10 mouse cellular contexts compared by ENCODE assay signal in the genomic region with DNA sequence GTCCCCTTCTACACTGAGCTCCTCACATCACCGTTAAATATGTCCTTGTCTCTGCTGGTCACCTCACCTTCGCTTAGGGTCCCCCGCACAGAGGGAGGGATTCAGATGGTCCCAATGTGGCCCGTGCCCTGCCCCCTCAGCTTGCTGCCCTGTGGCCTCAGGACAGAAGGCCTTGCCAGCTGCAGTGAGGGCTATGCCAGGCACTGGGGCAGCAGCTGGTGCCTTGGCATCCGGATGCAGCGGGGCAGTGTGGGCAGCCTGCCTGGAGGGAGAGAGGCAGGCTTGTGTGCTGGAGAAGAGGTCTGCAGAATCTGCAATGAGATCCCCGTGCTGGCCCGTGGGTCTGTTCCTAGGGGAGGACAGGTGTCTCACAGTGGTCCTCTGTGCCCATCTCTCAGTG. TPM values are rescaled to one million over a fixed set of nuclear protein-coding genes. Genes with fewer than 3 reads are reported as not detected.
DNase-seq lines count a peak whose midpoint lies in the region; TF ChIP-seq lines count a peak whose summit lies in the region.
"Had no signal": no experiment of that assay in that cellular context is flagged by ENCODE, and none has a peak within 500 bp of the region (broad histone marks: within the 10 kb centered on the region; RNA-seq: fewer than 3 reads in every experiment).

No protein-coding gene starts in this region.

- peaks cover 61% of the 10 kb centered on the region for H3K4me1 ChIP-seq in olfactory bulb, adult 2 months (ENCODE audit: control insufficient read depth, insufficient read depth, low read length)

- no peak overlapping the region for H3K4me3 ChIP-seq in olfactory bulb, adult 2 months (ENCODE audit: insufficient read depth, low read depth, low read length)
- H3K4me3 ChIP-seq: heart, embryonic 15.5 days had no signal

- TF ChIP-seq POLR2A in olfactory bulb, adult 2 months (IDR thresholded peaks at IDR 0.05; ENCODE audit: insufficient read depth, low read depth, low read length) = no peak

- intact Hi-C loops in heart, postnatal 14 days (cut with DNase I) = loop anchor here (2.0 kb wide), 2 partner anchors 53 to 77 kb away; no protein-coding TSS in a partner anchor

- H3K27ac ChIP-seq in olfactory bulb, adult 2 months (ENCODE audit: insufficient read depth, low read depth, low read length) = peak overlapping the region; percentile 70
- H3K27ac ChIP-seq: heart, embryonic 15.5 days; macrophage had no signal

- 36% methylated on average over 8 of the region's 8 CpGs for WGBS in olfactory bulb, adult 2 months

- TF ChIP-seq CTCF in olfactory bulb, adult 2 months (IDR thresholded peaks at IDR 0.05; ENCODE audit: insufficient read depth, low read depth, low read length) = no peak

- DNase-seq in adrenal gland, postnatal 14 days = peak; percentile 44
- no peak for DNase-seq in adrenal gland, adult 18-20 months (ENCODE audit: low spot score in 2 of 2)
- peak; percentile 75 to 83 for DNase-seq in frontal cortex, postnatal 10 days (ENCODE audit: low spot score in 2 of 2)
- peak; percentile 91 for DNase-seq in layer of hippocampus, adult 9-11 months
- no peak for DNase-seq in lung, postnatal 36 days
- no peak for DNase-seq in heart, postnatal 14 days
- no peak for DNase-seq in heart, adult 9 months (ENCODE audit: low spot score in 2 of 2)

RNA-seq across cellular contexts. Expression of a gene that starts 34.8 kb away (rescaled TPM):
- total RNA-seq in adrenal gland, postnatal 14 days (2021) = 7.8 and 9.3 TPM in 2 replicates
- total RNA-seq in adrenal gland, adult 18-20 months (2021) = 1 to 10 TPM; 6.8 to 7.4 TPM
- polyA plus RNA-seq in olfactory bulb, adult 2 months (2012; ENCODE audit: insufficient read depth, insufficient read length, low replicate concordance, missing spikeins) = 202 and 263 TPM in 2 replicates
- 1 to 10 TPM; 5.2 to 5.9 TPM for total RNA-seq in heart, postnatal 14 days (2021)
- polyA plus RNA-seq: macrophage had no signal

RNA-seq across cellular contexts. Expression of a gene that starts 54.2 kb away (rescaled TPM):
- total RNA-seq in adrenal gland, postnatal 14 days (2021) = 51.5 and 82.7 TPM in 2 replicates
- total RNA-seq in adrenal gland, adult 18-20 months (2021) = 10 to 100 TPM; 38.0 to 44.8 TPM
- polyA plus RNA-seq in olfactory bulb, adult 2 months (2012; ENCODE audit: insufficient read depth, insufficient read length, low replicate concordance, missing spikeins) = 282 TPM in 1 of 2 replicates, not detected in the other
- 10 to 100 TPM; 66.6 to 70.7 TPM for total RNA-seq in heart, postnatal 14 days (2021)

Comparison
In these comparisons a context has a peak if more than half of its experiments do, and no peak if none do; other contexts are left out.
1. DNase-seq: peak in adrenal gland, postnatal 14 days (single experiment), frontal cortex, postnatal 10 days (2 of 2) and layer of hippocampus, adult 9-11 months (single experiment); none in adrenal gland, adult 18-20 months (0 of 2), lung, postnatal 36 days (single experiment), heart, postnatal 14 days (0 of 2) and heart, adult 9 months (0 of 2).